Mouse (Mus musculus): ENCODE data around the gene Plppr1.

GRCm38 (mm10) chr4:49101934-49102768 lies 43.1 kb downstream of the Plppr1 start:
- TF ChIP-seq POLR2A (IDR thresholded peaks at IDR 0.05; ENCODE audit: borderline replicate concordance, extremely low read depth, insufficient read depth, insufficient read length, poor library complexity, severe bottlenecking), result no peak
- TF ChIP-seq CTCF (IDR thresholded peaks at IDR 0.05; ENCODE audit: borderline replicate concordance, extremely low read depth, insufficient read depth, insufficient read length), result no peak

Data from brain, embryonic 14.5 days (tissue).